Mouse (Mus musculus) hindbrain, embryonic 15.5 days (tissue): Measurements from ENCODE around the gene Tekt4. TPM values are rescaled to one million over a fixed set of nuclear protein-coding genes. Genes with fewer than 3 reads are reported as not detected.

ENCODE experiments used
- ATAC-seq: fragments of 200-750 bp; cut with Nextera tagmentation; 2 replicates; pipeline ENCODE4 v1.8.0; 2017; ENCODE audit warnings: low read depth, moderate number of reproducible peaks, moderate TSS enrichment; ENCODE audit not compliant: low FRiP score
- H3K27ac ChIP-seq: fragments of 300-500 bp; sonication (generic); replicated peaks from 2 replicates; pipeline ENCODE4 v1.5.1; 2015; ENCODE audit warnings: mild to moderate bottlenecking, inconsistent platforms
- H3K27me3 ChIP-seq: fragments of 300-500 bp; sonication (generic); 2 replicates; pipeline ENCODE4 v1.6.1; 2015; ENCODE audit warnings: control low read depth, inconsistent platforms
- H3K36me3 ChIP-seq: fragments of 300-500 bp; sonication (generic); 2 replicates; pipeline ENCODE4 v1.6.1; 2015; ENCODE audit warnings: control low read depth, inconsistent platforms
- H3K4me1 ChIP-seq: fragments of 300-500 bp; sonication (generic); replicated peaks from 2 replicates; pipeline ENCODE4 v1.6.1; 2015; ENCODE audit warnings: control low read depth, inconsistent platforms
- H3K4me2 ChIP-seq: fragments of 300-500 bp; sonication (generic); 2 replicates; pipeline ENCODE4 v1.6.1; 2015; ENCODE audit warnings: moderate library complexity, mild to moderate bottlenecking, inconsistent platforms
- H3K4me3 ChIP-seq: fragments of 300-500 bp; sonication (generic); 2 replicates; pipeline ENCODE4 v1.5.1; 2015; ENCODE audit warnings: mild to moderate bottlenecking, inconsistent platforms
- H3K9ac ChIP-seq: fragments of 300-500 bp; sonication (generic); 2 replicates; pipeline ENCODE4 v1.6.1; 2015; ENCODE audit warnings: inconsistent platforms
- H3K9me3 ChIP-seq: fragments of 300-500 bp; sonication (generic); 2 replicates; pipeline ENCODE4 v1.6.1; 2016; ENCODE audit warnings: control low read depth, inconsistent platforms
- WGBS: fragments of 180-500 bp; shearing (Covaris S2); methylation state at CpG from one replicate; pipeline ENCODE4 v1.1.7; 2015; 5-methylcytosine and 5-hydroxymethylcytosine counted together
- polyA plus RNA-seq: library from polyadenylated mRNA; unstranded; fragments of >200 nt; fragmentation: Nextera tagmentation; extraction: Ambion mirVana; gene quantifications from 2 replicates; pipeline ENCODE4 v1.2.1, GENCODE M21; 2015

Gene Tekt4
- polyA plus RNA-seq, result 1.1 and 1.3 TPM in 2 replicates

- WGBS, result 39% methylated on average over 2 of the region's 2 CpGs
- Histone ChIP-seq H3K4me3 (no peak within 1 kb of the TSS), H3K27me3 (no peaks in the 10 kb centered on the region), H3K4me2 (no peak within 1 kb of the TSS), H3K9me3 (no peaks in the 10 kb centered on the region), H3K9ac (no peak within 1 kb of the TSS), H3K4me1 (peaks cover 9% of the 10 kb centered on the region), H3K36me3 (no peaks in the 10 kb centered on the region), H3K27ac (no peak within 1 kb of the TSS)
- ATAC-seq, result no peak; the same call in 1 of the 2 replicates
Measured at GRCm38 (mm10) chr17:25454272-25454671, at the start of gene Tekt4. Gene Tekt4, plus strand, starts transcription at chr17:25454615.

- Histone ChIP-seq H3K4me3 (no peak overlapping the region), H3K9ac (no peak overlapping the region; the same call in 1 of the 2 replicates), H3K4me2 (no peak overlapping the region), H3K27ac (peak overlapping the region; percentile 40), H3K36me3 (no peaks in the 10 kb centered on the region), H3K27me3 (0 out of 2 replicates have a peak, but pooled peaks cover 5% of the 10 kb centered on the region), H3K9me3 (no peaks in the 10 kb centered on the region), H3K4me1 (peaks cover 70% of the 10 kb centered on the region)
- no peak; the same call in 1 of the 2 replicates for ATAC-seq
- WGBS, result 7% methylated on average over 10 of the region's 10 CpGs
Measured at GRCm38 (mm10) chr17:25405224-25405895, 49.1 kb upstream of the Tekt4 start.

GRCm38 (mm10) chr17:25406011-25406441, 48.4 kb upstream of the Tekt4 start:
- Histone ChIP-seq H3K4me3 (no peak overlapping the region), H3K36me3 (no peaks in the 10 kb centered on the region), H3K27ac (peak overlapping the region; percentile 40), H3K4me1 (peaks cover 76% of the 10 kb centered on the region), H3K9me3 (no peaks in the 10 kb centered on the region), H3K9ac (no peak overlapping the region), H3K4me2 (no peak overlapping the region), H3K27me3 (0 out of 2 replicates have a peak, but pooled peaks cover 1% of the 10 kb centered on the region)
- ATAC-seq, result no peak
- 4% methylated on average over 6 of the region's 6 CpGs for WGBS

- H3K9ac ChIP-seq, result 0 out of 2 replicates have a peak overlapping the region, but pooled peaks have one; percentile 14
- H3K27ac ChIP-seq, result peak overlapping the region; percentile 17; the same call in 1 of the 2 replicates
- H3K4me2 ChIP-seq, result peak overlapping the region; percentile 3; the same call in 1 of the 2 replicates
Measured at GRCm38 (mm10) chr17:25407352-25407751, 47.1 kb upstream of the Tekt4 start.

GRCm38 (mm10) chr17:25408302-25408999, 46.0 kb upstream of the Tekt4 start:
- Histone ChIP-seq H3K4me2 (no peak overlapping the region), H3K27me3 (no peaks in the 10 kb centered on the region), H3K4me1 (peaks cover 74% of the 10 kb centered on the region), H3K36me3 (no peaks in the 10 kb centered on the region), H3K9ac (no peak overlapping the region), H3K27ac (no peak overlapping the region), H3K4me3 (no peak overlapping the region), H3K9me3 (no peaks in the 10 kb centered on the region)
- no peak for ATAC-seq
- 85% methylated on average over 7 of the region's 7 CpGs for WGBS

More at GRCm38 (mm10) chr17:25407352-25407751, 47.1 kb upstream of the Tekt4 start:
- no peak overlapping the region for H3K4me3 ChIP-seq
- WGBS, result 51% methylated on average over 4 of the region's 4 CpGs
- ATAC-seq, result no peak
- H3K36me3 ChIP-seq, result no peaks in the 10 kb centered on the region
- H3K27me3 ChIP-seq, result no peaks in the 10 kb centered on the region
- H3K4me1 ChIP-seq, result peaks cover 74% of the 10 kb centered on the region
- no peaks in the 10 kb centered on the region for H3K9me3 ChIP-seq

- H3K9me3 ChIP-seq, result no peaks in the 10 kb centered on the region
- no peak overlapping the region for H3K9ac ChIP-seq
- no peak for ATAC-seq
- H3K4me1 ChIP-seq, result peaks cover 72% of the 10 kb centered on the region
- H3K27ac ChIP-seq, result peak overlapping the region; percentile 56
- H3K4me3 ChIP-seq, result no peak overlapping the region
- H3K4me2 ChIP-seq, result no peak overlapping the region
- WGBS, result 50% methylated on average over 7 of the region's 7 CpGs
- H3K36me3 ChIP-seq, result no peaks in the 10 kb centered on the region
- no peaks in the 10 kb centered on the region for H3K27me3 ChIP-seq
Measured at GRCm38 (mm10) chr17:25409621-25410020, 44.8 kb upstream of the Tekt4 start.

- Histone ChIP-seq H3K4me1 (peaks cover 72% of the 10 kb centered on the region), H3K9me3 (no peaks in the 10 kb centered on the region), H3K4me3 (no peak overlapping the region), H3K27ac (peak overlapping the region; percentile 56; the same call in 1 of the 2 replicates), H3K9ac (no peak overlapping the region), H3K36me3 (no peaks in the 10 kb centered on the region), H3K27me3 (no peaks in the 10 kb centered on the region), H3K4me2 (no peak overlapping the region)
- 81% methylated on average over 6 of the region's 6 CpGs for WGBS
- no peak for ATAC-seq
Measured at GRCm38 (mm10) chr17:25410180-25410579, 44.2 kb upstream of the Tekt4 start.

- peak overlapping the region; percentile 56 for H3K27ac ChIP-seq
- no peaks in the 10 kb centered on the region for H3K36me3 ChIP-seq
- H3K9ac ChIP-seq, result no peak overlapping the region
- peaks cover 72% of the 10 kb centered on the region for H3K4me1 ChIP-seq
- H3K4me3 ChIP-seq, result no peak overlapping the region
- no peaks in the 10 kb centered on the region for H3K9me3 ChIP-seq
- H3K27me3 ChIP-seq, result no peaks in the 10 kb centered on the region
- no peak overlapping the region for H3K4me2 ChIP-seq
- ATAC-seq, result no peak
- WGBS, result 25% methylated on average over 7 of the region's 7 CpGs
Measured at GRCm38 (mm10) chr17:25410786-25411185, 43.6 kb upstream of the Tekt4 start.

- 66% methylated on average over 4 of the region's 4 CpGs for WGBS
- ATAC-seq, result no peak
- Histone ChIP-seq H3K4me3 (no peak overlapping the region), H3K4me2 (no peak overlapping the region), H3K27me3 (no peaks in the 10 kb centered on the region), H3K4me1 (peaks cover 72% of the 10 kb centered on the region), H3K36me3 (no peaks in the 10 kb centered on the region), H3K9me3 (no peaks in the 10 kb centered on the region), H3K9ac (no peak overlapping the region), H3K27ac (peak overlapping the region; percentile 56)
Measured at GRCm38 (mm10) chr17:25411251-25411650, 43.2 kb upstream of the Tekt4 start.

- Histone ChIP-seq H3K4me1 (peaks cover 71% of the 10 kb centered on the region), H3K4me2 (no peak overlapping the region), H3K9me3 (no peaks in the 10 kb centered on the region), H3K4me3 (no peak overlapping the region), H3K27me3 (no peaks in the 10 kb centered on the region), H3K36me3 (no peaks in the 10 kb centered on the region), H3K27ac (no peak overlapping the region), H3K9ac (no peak overlapping the region)
- 81% methylated on average over 4 of the region's 4 CpGs for WGBS
- no peak for ATAC-seq
Measured at GRCm38 (mm10) chr17:25414209-25414608, 40.2 kb upstream of the Tekt4 start.

GRCm38 (mm10) chr17:25414917-25415316, 39.5 kb upstream of the Tekt4 start:
- no peak for ATAC-seq
- Histone ChIP-seq H3K4me1 (peaks cover 71% of the 10 kb centered on the region), H3K4me2 (no peak overlapping the region), H3K4me3 (no peak overlapping the region), H3K9me3 (no peaks in the 10 kb centered on the region), H3K27me3 (no peaks in the 10 kb centered on the region), H3K9ac (no peak overlapping the region), H3K36me3 (no peaks in the 10 kb centered on the region), H3K27ac (0 out of 2 replicates have a peak overlapping the region, but pooled peaks have one; percentile 12)
- WGBS, result 47% methylated on average over 3 of the region's 3 CpGs

- Histone ChIP-seq H3K27ac (peak overlapping the region; percentile 31; the same call in 1 of the 2 replicates), H3K9me3 (no peaks in the 10 kb centered on the region), H3K9ac (no peak overlapping the region), H3K36me3 (no peaks in the 10 kb centered on the region), H3K27me3 (no peaks in the 10 kb centered on the region), H3K4me2 (0 out of 2 replicates have a peak overlapping the region, but pooled peaks have one; percentile 9), H3K4me1 (peaks cover 68% of the 10 kb centered on the region), H3K4me3 (no peak overlapping the region)
- WGBS, result 8% methylated on average over 6 of the region's 6 CpGs
- peak; percentile 24; the same call in 1 of the 2 replicates for ATAC-seq
Measured at GRCm38 (mm10) chr17:25415421-25415913, 38.9 kb upstream of the Tekt4 start.
